Mouse (Mus musculus): Measurements from ENCODE around the gene Nr1h3. TPM values are rescaled to one million over a fixed set of nuclear protein-coding genes. Genes with fewer than 3 reads are reported as not detected.

The Nr1h3 gene
- total RNA-seq, 2 experiments from 2014 or later: 1.6 to 2.7 TPM

DNA sequence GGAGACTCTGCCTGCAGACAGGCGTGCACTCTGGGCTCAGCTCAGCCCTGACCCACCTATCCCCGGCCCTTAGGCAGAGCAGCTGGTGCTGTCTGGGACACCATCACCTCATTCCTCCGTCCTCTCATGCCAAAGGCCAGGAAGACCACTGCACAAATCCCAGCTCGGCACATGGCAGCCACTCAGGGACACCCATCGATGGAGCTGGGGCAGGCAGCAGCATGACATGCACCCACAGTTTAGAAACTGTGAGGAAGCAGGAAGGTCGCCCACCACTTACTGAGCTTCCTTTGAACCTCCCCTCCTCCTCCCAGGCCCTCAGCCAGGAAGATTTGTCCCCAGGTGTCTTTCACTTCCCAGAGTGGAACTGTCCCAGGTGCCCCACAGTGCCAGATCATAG is 65.2 kb downstream of the Nr1h3 start:
- DNase-seq: no peak

DNA sequence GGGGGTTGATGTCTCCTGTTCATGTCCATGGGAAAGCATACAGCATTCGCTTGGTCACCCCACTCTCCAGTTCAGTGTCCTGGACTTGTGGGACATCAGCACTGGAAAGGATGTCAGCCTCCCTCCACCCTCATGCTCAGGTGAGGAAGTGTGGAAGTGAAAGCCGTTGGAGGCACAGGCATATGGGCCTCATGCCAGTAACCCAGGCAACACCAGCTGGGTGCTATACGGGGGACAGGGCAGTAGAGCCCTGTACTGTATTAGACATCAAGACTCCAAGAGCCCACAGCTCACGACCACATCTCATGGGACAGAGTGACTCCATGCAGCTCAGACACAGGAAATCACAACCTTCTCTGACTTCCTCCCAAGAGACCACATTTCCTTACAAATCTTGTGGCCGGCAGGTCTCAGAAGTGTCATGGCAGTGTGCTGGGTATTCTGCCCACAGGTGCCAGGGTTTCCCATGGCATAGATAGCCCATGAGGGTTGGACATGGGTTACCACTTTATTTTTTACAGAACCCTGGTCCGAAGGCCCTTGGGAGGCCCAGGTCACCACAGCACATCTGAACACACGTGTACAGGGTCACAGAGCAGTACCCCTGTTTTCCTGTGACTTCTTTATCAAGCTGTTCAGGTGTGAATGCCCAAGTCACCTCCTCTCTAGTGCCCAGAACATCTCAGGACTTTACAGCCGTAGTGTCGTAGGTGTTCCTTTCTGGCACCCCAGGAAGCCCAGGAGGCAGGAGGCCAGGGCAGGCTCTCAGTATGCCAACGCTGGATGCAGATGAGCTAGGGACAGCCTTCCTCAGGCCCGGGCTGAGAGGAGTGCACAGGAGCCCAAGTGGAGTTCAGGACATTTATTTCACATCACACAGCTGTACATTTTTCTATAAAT is 65.9 kb downstream of the Nr1h3 start:
- DNase-seq: no peak

Other genes starting within 250 kb of the Nr1h3 start
- 10 to 100 TPM; 19.3 to 23.3 TPM for gene Rapsn, start 167.2 kb downstream of the Nr1h3 start, total RNA-seq (2021)
- 100 to 1,000 TPM; 240 to 248 TPM for gene Psmc3, start 148.8 kb downstream of the Nr1h3 start, total RNA-seq (2021)
- 10 to 100 TPM; 32.6 to 36.8 TPM for gene Slc39a13, start 132.4 kb downstream of the Nr1h3 start, total RNA-seq (2021)
- 1 to 10 TPM; 2.7 to 3.5 TPM for gene Spi1, start 120.4 kb downstream of the Nr1h3 start, total RNA-seq (2021)
- gene Mybpc3, start 84.7 kb downstream of the Nr1h3 start, total RNA-seq (2021): 1,000 to 10,000 TPM; 1,781 to 1,857 TPM
- gene Madd, start 19.0 kb downstream of the Nr1h3 start, total RNA-seq (2021): 1 to 10 TPM; 5.2 to 5.5 TPM
- 10 to 100 TPM; 21.0 to 21.8 TPM for gene Acp2, start 51 bp upstream of the Nr1h3 start, total RNA-seq (2021)
- gene Ddb2, start 34.1 kb upstream of the Nr1h3 start, total RNA-seq (2021): 1 to 10 TPM; 5.0 to 5.1 TPM
- gene Pacsin3, start 53.1 kb upstream of the Nr1h3 start, total RNA-seq (2021): 10 to 100 TPM; 90.5 to 99.5 TPM
- gene Arfgap2, start 62.1 kb upstream of the Nr1h3 start, total RNA-seq (2021): 10 to 100 TPM; 64.1 to 67.4 TPM
- 10 to 100 TPM; 13.5 to 13.7 TPM for gene 1110051M20Rik, start 241.9 kb upstream of the Nr1h3 start, total RNA-seq (2021)